Mouse (Mus musculus) small intestine, adult 2 months (tissue): ENCODE results near the gene Rps11. TPM values are rescaled to one million over a fixed set of nuclear protein-coding genes. Genes with fewer than 3 reads are reported as not detected.

ENCODE experiments used
- H3K27ac ChIP-seq: fragments of 200-500 bp; 2 replicates; pipeline ENCODE4 v1.5.1; 2012; ENCODE audit warnings: low read depth, low read length, control low read depth, inconsistent platforms; ENCODE audit not compliant: insufficient read depth
- H3K27me3 ChIP-seq: fragments of 200-500 bp; 2 replicates; pipeline ENCODE4 v1.6.1; 2012; ENCODE audit warnings: mild to moderate bottlenecking, moderate library complexity, low read length, inconsistent platforms; ENCODE audit not compliant: control insufficient read depth, insufficient read depth
- H3K36me3 ChIP-seq: fragments of 200-500 bp; 2 replicates; pipeline ENCODE4 v1.6.1; 2012; ENCODE audit warnings: mild to moderate bottlenecking, low read length, control low read depth, inconsistent platforms; ENCODE audit not compliant: control insufficient read depth, insufficient read depth
- H3K4me1 ChIP-seq: fragments of 200-500 bp; 2 replicates; pipeline ENCODE4 v1.6.1; 2012; ENCODE audit warnings: low read length, inconsistent platforms, mixed read lengths; ENCODE audit not compliant: control insufficient read depth, insufficient read depth, insufficient read length
- H3K4me3 ChIP-seq: fragments of 200-500 bp; 2 replicates; pipeline ENCODE4 v1.5.1; 2012; ENCODE audit warnings: low read depth, mild to moderate bottlenecking, control low read depth, inconsistent platforms, low read length, moderate library complexity
- CTCF ChIP-seq: fragments of 200-500 bp; IDR thresholded peaks from 2 replicates; pipeline ENCODE4 v1.5.1; 2012; ENCODE audit warnings: low read depth, mild to moderate bottlenecking, control low read depth, inconsistent platforms, low read length, moderate library complexity, mixed read lengths; ENCODE audit not compliant: insufficient replicate concordance, insufficient read length; ENCODE audit errors: extremely low read depth
- POLR2A ChIP-seq: fragments of 200-500 bp; IDR thresholded peaks from 2 replicates; pipeline ENCODE4 v1.6.1; 2012; ENCODE audit warnings: low read depth, mild to moderate bottlenecking, control low read depth, inconsistent platforms, low read length, moderate library complexity
- WGBS: fragments of 180-500 bp; shearing (Covaris S2); methylation state at CpG from one replicate; pipeline ENCODE4 v1.1.7; 2018; 5-methylcytosine and 5-hydroxymethylcytosine counted together
- polyA plus RNA-seq: library from polyadenylated mRNA; depleted of rRNA; stranded (reverse); fragments of >200 nt; gene quantifications from 2 replicates; pipeline ENCODE4 v1.2.3, GENCODE M21; 2012; rRNA removed

Gene Rps11
- polyA plus RNA-seq, 1 experiment, result 207 TPM

DNA sequence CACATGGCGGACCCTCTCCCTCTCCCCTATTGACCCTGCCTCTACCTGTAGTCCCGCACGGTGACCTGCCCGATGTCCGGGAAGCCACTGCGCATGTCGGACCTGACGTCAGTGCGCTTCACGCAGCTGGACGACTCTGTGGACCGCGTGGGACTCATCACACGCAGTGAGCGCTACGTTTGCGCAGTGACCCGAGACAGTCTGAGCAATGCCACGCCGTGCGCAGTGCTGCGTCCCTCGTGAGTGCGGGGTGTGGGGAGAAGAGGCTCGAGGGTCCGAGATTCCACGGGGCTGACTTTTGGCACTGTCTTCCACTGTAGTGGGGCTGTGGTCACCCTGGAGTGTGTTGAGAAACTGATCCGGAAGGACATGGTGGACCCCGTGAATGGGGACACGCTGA, 47.7 kb downstream of the Rps11 start:
- Histone ChIP-seq H3K36me3 (peaks cover 31% of the 10 kb centered on the region), H3K27me3 (no peaks in the 10 kb centered on the region), H3K4me3 (no peak overlapping the region), H3K4me1 (no peaks in the 10 kb centered on the region; the same call in 1 of the 2 replicates), H3K27ac (no peak overlapping the region)
- 92% methylated on average over 30 of the region's 30 CpGs for WGBS
- TF ChIP-seq CTCF (no peak), POLR2A (no peak)

DNA sequence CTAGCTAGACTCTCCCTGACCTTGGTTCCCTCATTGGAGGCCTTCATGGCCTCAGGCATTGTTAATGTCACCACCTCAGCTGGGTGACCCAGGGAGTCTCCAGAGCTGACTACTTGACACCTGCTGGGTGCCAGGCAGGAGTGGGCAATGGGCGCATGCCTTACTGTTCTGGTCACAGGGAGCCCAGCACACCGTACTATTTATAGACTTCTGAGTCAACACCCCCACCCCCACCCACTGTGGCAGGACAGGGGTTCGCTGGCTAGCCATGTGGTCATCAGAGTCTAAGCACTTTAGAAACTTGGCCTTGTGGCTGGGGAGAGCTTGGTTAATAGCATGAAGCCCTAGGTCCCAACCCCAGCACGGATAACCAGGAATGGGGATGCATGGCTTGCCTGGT, 48.8 kb downstream of the Rps11 start:
- TF ChIP-seq POLR2A, result no peak
- no peak for TF ChIP-seq CTCF
- no peaks in the 10 kb centered on the region for H3K27me3 ChIP-seq
- peaks cover 31% of the 10 kb centered on the region for H3K36me3 ChIP-seq
- H3K4me1 ChIP-seq, result no peaks in the 10 kb centered on the region; the same call in 1 of the 2 replicates
- H3K27ac ChIP-seq, result no peak overlapping the region
- 76% methylated on average over 4 of the region's 4 CpGs for WGBS
- H3K4me3 ChIP-seq, result no peak overlapping the region

DNA sequence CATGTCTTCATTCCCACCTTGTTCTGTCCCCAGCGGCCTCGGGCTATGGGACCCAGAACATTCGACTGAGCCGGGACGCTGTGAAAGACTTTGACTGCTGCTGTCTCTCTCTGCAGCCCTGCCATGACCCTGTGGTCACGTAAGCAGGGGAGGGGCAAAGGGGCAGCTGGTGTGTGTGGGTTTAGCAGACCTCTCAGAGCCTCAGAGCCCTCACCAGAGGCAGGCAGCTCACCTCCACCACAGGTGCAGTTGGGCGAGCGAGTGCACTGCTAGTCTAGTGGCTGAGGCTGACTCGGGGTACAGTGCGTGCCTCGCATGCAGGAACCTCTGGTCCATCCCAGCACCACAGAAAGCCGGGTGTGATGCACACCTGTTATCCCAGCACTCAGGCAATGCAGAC, 50.3 kb downstream of the Rps11 start:
- no peak overlapping the region for H3K27ac ChIP-seq
- 88% methylated on average over 12 of the region's 12 CpGs for WGBS

DNA sequence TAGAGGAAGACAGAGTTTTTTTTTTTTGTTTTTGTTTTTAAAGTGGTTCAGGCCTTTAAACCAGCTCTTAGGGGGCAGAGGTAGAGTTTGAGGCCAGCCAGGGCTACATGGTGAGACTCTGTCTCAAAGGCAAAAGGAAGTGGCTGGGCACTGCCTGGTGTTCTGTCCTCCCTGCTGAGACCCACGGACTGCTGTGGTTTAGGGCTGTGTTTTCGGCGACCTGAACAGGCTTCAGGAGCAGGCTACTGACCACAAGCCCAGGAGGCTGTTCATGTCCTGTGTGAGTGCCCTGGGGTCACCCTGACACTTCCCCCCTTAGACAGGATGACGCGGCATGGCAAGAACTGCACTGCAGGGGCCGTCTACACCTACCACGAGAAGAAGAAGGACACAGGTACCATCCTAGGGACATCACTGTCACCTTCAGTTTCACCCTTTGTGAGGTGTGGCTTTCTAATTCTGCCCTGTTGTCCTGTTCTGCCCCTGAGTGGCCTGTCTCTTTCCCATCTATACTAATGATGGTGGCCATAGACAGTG, 51.0 kb downstream of the Rps11 start:
- WGBS, result 78% methylated on average over 7 of the region's 7 CpGs
- TF ChIP-seq POLR2A (no peak), CTCF (no peak)
- Histone ChIP-seq H3K4me1 (no peaks in the 10 kb centered on the region; the same call in 1 of the 2 replicates), H3K27ac (no peak overlapping the region), H3K4me3 (no peak overlapping the region), H3K36me3 (peaks cover 31% of the 10 kb centered on the region), H3K27me3 (no peaks in the 10 kb centered on the region)

More for the DNA sequence above, 50.3 kb downstream of the Rps11 start:
- Histone ChIP-seq H3K36me3 (peaks cover 31% of the 10 kb centered on the region), H3K4me1 (no peaks in the 10 kb centered on the region; the same call in 1 of the 2 replicates), H3K27me3 (no peaks in the 10 kb centered on the region), H3K4me3 (no peak overlapping the region)
- TF ChIP-seq CTCF, result no peak
- no peak for TF ChIP-seq POLR2A

Other genes with a start within 250 kb of the Rps11 start
- 85.8 and 208 TPM in 2 replicates for gene Med25, start 231.7 kb downstream of the Rps11 start, polyA plus RNA-seq
- gene Fuz, start 228.4 kb downstream of the Rps11 start, polyA plus RNA-seq, result 15.8 and 27.5 TPM in 2 replicates
- gene Ap2a1, start 194.9 kb downstream of the Rps11 start, polyA plus RNA-seq, result 49.8 and 85.2 TPM in 2 replicates
- not detected in 2 replicates for gene Tsks, start 181.2 kb downstream of the Rps11 start, polyA plus RNA-seq
- gene Cpt1c, start 149.6 kb downstream of the Rps11 start, polyA plus RNA-seq, result 5.2 and 7.6 TPM in 2 replicates
- 50.0 and 68.6 TPM in 2 replicates for gene Prmt1, start 137.9 kb downstream of the Rps11 start, polyA plus RNA-seq
- gene Irf3, start 126.8 kb downstream of the Rps11 start, polyA plus RNA-seq, result 52.9 and 91.0 TPM in 2 replicates
- gene Bcl2l12, start 125.7 kb downstream of the Rps11 start, polyA plus RNA-seq, result 10.1 and 16.3 TPM in 2 replicates
- 39.8 and 73.0 TPM in 2 replicates for gene Scaf1, start 108.1 kb downstream of the Rps11 start, polyA plus RNA-seq
- 49.3 and 67.9 TPM in 2 replicates for gene Rras, start 106.5 kb downstream of the Rps11 start, polyA plus RNA-seq
- 8.1 and 13.2 TPM in 2 replicates for gene Prr12, start 71.6 kb downstream of the Rps11 start, polyA plus RNA-seq
- 39.3 and 92.7 TPM in 2 replicates for gene Nosip, start 62.0 kb downstream of the Rps11 start, polyA plus RNA-seq
- gene Prrg2, start 61.8 kb downstream of the Rps11 start, polyA plus RNA-seq, result 81.7 and 172 TPM in 2 replicates
- 40.0 and 49.9 TPM in 2 replicates for gene Rcn3, start 32.2 kb downstream of the Rps11 start, polyA plus RNA-seq
- gene Fcgrt, start 20.6 kb downstream of the Rps11 start, polyA plus RNA-seq, result 47.9 and 78.3 TPM in 2 replicates
- gene Rpl13a, start 4.3 kb upstream of the Rps11 start, polyA plus RNA-seq, result 1,193 and 1,266 TPM in 2 replicates
- 1.5 TPM in 1 of 2 replicates, not detected in the other for gene Gm45713, start 11.8 kb upstream of the Rps11 start, polyA plus RNA-seq
- 22.1 and 45.8 TPM in 2 replicates for gene Flt3l, start 12.0 kb upstream of the Rps11 start, polyA plus RNA-seq
- gene Pih1d1, start 29.9 kb upstream of the Rps11 start, polyA plus RNA-seq, result 25.3 and 48.5 TPM in 2 replicates
- 133 and 253 TPM in 2 replicates for gene Aldh16a1, start 30.1 kb upstream of the Rps11 start, polyA plus RNA-seq
- 0.03 and 0.09 TPM in 2 replicates for gene Slc17a7, start 39.5 kb upstream of the Rps11 start, polyA plus RNA-seq
- not detected in 2 replicates for gene Gfy, start 55.1 kb upstream of the Rps11 start, polyA plus RNA-seq
- gene Pth2, start 56.6 kb upstream of the Rps11 start, polyA plus RNA-seq, result not detected in 2 replicates
- not detected in 2 replicates for gene Ccdc155, start 80.5 kb upstream of the Rps11 start, polyA plus RNA-seq
- 0.24 and 0.84 TPM in 2 replicates for gene Dkkl1, start 87.7 kb upstream of the Rps11 start, polyA plus RNA-seq
- 8.0 and 32.2 TPM in 2 replicates for gene Tead2, start 91.3 kb upstream of the Rps11 start, polyA plus RNA-seq
- 33.4 and 63.6 TPM in 2 replicates for gene Cd37, start 114.7 kb upstream of the Rps11 start, polyA plus RNA-seq
- not detected in 2 replicates for gene Slc6a16, start 116.6 kb upstream of the Rps11 start, polyA plus RNA-seq
- gene Slc6a21, start 153.1 kb upstream of the Rps11 start, polyA plus RNA-seq, result not detected in 2 replicates
- 101 and 257 TPM in 2 replicates for gene Trpm4, start 209.3 kb upstream of the Rps11 start, polyA plus RNA-seq
- 0.14 and 0.46 TPM in 2 replicates for gene Hrc, start 210.9 kb upstream of the Rps11 start, polyA plus RNA-seq
- 15.4 and 63.9 TPM in 2 replicates for gene Ppfia3, start 242.6 kb upstream of the Rps11 start, polyA plus RNA-seq
- gene Lin7b, start 246.1 kb upstream of the Rps11 start, polyA plus RNA-seq, result 2.9 and 4.0 TPM in 2 replicates